Mouse (Mus musculus): ENCODE measurements at regions not wholly inside any gene's neighbourhood (a gene's known extent, or its start where the extent isn't known, plus 50 kb on each side); places are given as distances from the start of the nearest gene placed in this dataset.

GRCm38 (mm10) chr3:41366264-41366663 lies 189.3 kb upstream of the Jade1 start:
- no peak for DNase-seq (ENCODE audit: low spot score in 2 of 2)

DNA sequence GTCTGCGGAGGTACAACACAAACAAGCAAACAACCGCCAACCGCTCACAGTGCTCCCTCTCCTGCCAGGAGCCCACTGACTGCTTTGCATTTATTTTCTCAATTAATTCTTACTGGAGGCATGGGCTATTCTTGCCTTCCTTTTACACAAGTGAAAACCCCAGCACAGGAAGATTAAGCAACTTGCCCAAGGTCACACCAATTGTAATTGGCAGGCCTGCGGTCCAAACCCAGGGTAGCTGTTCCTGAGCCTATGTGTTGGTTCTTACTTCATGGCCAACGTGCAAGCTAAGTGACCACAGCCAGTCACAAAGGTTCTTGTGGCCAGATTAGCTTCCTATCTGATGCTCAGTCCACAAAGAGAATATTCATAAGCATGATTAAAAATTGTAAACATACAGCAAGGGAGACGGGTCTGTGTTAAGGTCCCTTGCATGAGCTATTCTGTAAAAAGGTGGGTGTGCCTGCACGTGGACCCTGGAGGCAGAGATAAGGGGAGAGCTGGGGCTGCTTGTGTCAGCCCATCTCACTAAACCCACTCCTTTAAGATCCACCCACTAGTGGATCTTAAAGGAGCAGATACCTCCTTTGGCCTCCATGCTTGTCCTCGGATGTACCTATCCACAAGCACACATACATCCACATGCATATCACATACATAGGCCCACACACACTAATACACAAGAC lies 190.2 kb upstream of the Jade1 start:
- DNase-seq (ENCODE audit: low spot score in 2 of 2): no peak

DNA sequence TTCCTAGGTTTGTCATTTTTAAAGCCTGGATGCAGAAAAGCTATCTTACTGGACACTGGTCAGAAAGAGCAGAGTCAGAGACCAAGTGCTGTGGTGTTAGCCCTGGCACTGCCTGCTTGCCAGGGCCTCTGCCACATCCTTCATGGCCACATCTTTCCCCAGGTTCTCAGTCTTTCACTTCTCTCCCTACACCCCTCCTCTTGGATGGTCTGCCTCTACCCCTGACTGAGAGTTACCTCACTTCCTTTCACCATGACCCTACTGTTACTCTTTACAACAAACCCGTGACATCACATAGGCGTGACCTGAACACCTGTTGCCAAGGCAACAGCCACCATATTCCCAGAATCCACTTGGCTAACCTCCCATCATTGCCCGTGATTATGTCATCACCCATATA lies 191.6 kb upstream of the Jade1 start:
- no peak for DNase-seq (ENCODE audit: low spot score in 2 of 2)

DNA sequence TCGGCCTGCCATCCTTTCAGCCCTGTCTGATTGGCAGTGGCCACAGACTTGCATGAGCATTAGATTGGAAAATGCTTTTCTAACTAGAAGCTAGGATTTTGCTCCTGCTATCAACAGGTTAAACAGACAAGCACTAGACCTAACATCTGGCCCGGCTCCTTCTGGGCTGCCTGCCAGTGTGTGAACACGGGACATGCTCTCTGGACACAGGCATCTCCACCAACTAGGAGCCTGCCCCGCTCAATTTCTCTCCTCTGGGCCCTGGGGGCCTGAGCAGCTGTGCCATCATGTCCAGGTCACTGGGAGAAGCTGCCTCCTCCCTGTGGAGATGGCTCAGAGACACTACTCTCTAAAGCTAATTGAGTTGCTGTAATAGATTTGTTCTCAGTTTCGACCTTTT lies 195.3 kb upstream of the Jade1 start:
- no peak for DNase-seq (ENCODE audit: low spot score in 2 of 2)

DNA sequence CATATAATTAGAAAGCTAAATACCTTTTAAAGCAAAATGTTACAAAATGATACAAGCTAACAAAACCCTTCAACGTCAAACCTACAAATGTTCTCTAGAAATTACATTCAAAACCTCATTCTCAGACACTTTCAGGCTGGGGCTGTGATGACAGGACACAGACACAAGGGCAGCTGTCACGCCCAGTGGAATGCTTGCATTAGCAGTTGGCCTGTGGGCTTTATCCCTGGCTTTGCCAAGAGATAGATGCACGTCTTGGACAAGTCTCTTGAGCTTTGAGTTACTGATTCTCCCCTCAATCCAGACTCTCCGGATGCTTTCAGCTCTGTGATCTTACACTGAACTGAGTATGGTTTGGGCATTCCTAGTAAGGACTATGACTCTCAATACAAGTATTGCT lies 196.1 kb upstream of the Jade1 start:
- DNase-seq (ENCODE audit: low spot score in 2 of 2): no peak

GRCm38 (mm10) chr3:41353021-41353420 lies 202.5 kb upstream of the Jade1 start:
- no peak for DNase-seq (ENCODE audit: low spot score in 2 of 2)

DNA sequence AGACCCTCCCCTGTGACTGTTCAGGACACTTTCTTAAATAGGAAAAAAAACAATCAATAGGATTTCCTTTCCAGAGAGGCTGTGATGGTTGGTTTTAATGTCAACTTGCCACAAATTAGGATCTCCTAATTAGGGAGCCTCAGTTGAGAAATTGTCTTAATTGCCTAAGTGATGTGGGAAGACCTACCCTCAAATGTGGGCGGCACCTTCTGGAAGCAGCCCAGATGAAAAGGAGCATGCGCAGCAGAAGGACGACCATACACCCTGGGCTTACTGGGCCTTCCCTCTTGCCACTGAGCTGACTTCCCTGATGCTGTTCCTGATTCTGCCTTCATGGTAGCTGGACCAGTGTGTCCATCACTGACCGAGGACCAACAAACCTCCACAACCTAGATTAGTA lies 203.7 kb upstream of the Jade1 start:
- no peak for DNase-seq (ENCODE audit: low spot score in 2 of 2)

DNA sequence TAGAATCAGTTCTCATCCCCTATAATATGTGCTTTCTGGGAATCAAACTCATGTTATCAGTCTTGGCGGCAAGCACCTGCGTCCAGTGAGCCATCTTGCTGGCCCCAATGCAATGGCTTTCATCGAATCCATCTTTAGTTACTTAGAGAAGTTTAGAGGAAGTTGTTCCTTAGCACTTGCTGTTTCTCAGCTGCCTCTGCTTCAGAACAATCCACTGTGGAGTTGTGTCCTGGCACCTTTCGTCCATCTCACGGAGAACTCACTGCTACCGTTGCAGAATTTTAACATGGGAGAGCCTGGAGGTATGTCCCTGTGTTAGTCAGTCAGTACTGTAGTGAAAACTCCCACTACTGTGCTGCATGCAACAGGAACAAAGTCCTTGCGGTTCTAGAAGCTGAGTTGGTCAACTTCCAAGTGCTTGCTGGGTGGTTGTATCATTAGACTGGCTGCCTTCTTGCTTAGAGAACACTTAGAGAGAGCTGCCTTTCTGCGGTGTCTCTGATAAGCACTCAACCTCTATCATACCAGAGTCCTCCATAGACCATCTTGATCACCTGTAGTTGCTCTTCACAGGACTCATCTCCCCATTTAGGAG lies 204.3 kb upstream of the Jade1 start:
- DNase-seq (ENCODE audit: low spot score in 2 of 2): no peak

GRCm38 (mm10) chr3:41350331-41350730 lies 205.2 kb upstream of the Jade1 start:
- no peak for DNase-seq (ENCODE audit: low spot score in 2 of 2)

DNA sequence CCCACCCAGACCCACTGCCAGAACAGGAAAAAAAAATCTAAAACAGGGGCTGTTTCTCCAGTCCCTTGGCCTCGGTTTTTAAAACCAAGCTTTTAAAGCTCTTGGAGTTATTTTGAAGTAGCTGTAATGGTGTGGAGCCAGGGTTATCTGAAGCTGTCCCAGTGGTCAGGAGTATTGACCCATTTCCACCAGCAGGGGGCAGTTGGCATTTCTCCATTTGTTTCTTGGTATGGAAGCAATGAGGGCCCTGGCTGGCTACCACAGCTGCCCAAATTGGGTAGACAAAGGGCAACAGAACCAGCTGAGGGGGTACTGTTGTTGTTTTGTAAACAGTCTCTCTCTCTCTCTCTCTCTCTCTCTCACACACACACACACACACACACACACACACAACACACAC lies 206.7 kb upstream of the Jade1 start:
- DNase-seq (ENCODE audit: low spot score in 2 of 2): peak in 1 of 2 experiments; percentile 18

GRCm38 (mm10) chr3:41346863-41347262 lies 208.7 kb upstream of the Jade1 start:
- no peak for DNase-seq (ENCODE audit: low spot score in 2 of 2)

DNA sequence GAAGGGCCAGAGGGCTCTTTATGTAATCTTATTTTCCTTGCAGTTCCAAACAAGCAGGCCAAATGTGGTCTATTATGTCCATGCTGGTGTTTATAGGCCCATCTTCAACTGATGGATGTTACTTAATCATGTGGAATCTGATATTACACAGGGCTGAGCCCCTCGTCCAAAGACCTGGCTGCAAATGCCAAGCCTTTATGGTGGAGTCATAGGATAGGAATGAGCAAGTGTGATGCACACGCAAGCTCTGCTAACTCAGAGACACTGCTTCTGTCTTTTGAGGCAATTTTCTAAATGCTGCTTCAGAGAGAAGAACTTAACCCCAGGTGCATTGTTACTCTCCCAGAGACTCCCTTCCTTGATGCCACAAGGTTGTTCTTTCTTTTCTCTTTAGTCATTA lies 212.1 kb upstream of the Jade1 start:
- no peak for DNase-seq (ENCODE audit: low spot score in 2 of 2)

DNA sequence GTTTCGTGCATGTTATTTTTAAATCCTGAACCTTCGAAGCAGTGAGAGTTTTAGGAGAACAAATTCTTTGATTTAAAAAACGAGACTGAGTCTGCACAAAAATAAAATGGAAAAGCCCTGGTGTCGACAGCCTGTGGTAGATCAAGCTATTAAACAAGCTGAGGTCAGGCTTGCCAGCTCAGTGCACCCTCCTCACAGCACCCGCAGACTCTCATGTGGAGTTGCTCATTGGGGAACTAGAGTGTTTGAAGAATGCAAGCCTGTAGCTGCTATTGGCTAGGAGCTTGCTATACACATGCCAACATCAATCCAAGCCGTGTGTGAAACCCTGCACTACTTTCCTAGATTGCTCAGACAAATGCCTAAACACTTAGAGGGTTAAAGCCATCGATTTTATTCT lies 223.1 kb upstream of the Jade1 start:
- DNase-seq (ENCODE audit: low spot score in 2 of 2): no peak

- DNase-seq (ENCODE audit: low spot score in 2 of 2): no peak
These were observed 225.2 kb upstream of the Jade1 start for GRCm38 (mm10) chr3:41330356-41330755.

- DNase-seq (ENCODE audit: low spot score in 2 of 2): no peak
These were observed 226.7 kb upstream of the Jade1 start for GRCm38 (mm10) chr3:41328828-41329227.

DNA sequence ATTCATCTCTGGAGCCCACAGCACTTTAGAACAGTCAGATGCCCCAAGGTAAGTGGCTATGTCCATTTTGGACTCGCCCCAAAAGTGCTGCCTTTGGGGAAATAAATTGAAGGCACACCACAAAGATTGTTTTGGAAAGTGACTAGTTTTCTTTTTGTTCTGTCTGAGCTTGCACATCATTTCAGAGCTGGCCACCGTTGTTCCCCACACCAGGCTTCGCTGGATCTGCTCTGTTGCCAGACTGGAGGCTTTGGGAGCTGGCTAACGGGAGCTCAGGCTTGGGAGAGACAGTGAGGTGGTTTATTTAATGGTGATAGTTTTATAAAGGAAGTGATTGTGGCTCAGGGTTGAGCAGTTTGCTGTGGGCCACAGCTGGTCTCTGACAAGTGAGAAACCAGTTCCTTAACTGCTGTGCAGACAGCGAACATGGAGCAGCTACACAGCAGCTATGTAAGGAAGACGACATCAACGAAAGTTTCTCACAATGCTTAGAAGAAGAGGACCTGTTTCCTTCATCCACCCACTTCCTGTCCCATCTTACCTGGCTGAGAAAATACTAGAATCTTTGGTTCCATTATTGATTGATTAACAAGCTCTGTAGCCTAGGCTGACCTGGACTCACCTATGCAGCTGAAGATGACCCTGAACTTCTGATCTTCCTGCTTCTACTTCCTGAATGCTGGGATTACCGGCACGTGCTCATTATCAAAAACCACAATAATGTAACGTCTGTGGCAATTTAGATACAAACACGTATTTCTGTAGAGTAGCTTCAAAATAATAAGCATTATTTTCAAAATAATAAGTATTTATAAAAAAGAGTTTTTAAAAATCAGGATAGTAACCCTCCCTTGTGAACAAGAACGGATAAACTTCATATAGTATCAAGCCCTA lies 229.1 kb upstream of the Jade1 start:
- no peak for DNase-seq (ENCODE audit: low spot score in 2 of 2)

- DNase-seq (ENCODE audit: low spot score in 2 of 2): no peak
These were observed 233.7 kb upstream of the Jade1 start for GRCm38 (mm10) chr3:41321808-41322207.

- DNase-seq (ENCODE audit: low spot score in 2 of 2): no peak
These were observed 236.2 kb upstream of the Jade1 start for GRCm38 (mm10) chr3:41319214-41319856.

DNA sequence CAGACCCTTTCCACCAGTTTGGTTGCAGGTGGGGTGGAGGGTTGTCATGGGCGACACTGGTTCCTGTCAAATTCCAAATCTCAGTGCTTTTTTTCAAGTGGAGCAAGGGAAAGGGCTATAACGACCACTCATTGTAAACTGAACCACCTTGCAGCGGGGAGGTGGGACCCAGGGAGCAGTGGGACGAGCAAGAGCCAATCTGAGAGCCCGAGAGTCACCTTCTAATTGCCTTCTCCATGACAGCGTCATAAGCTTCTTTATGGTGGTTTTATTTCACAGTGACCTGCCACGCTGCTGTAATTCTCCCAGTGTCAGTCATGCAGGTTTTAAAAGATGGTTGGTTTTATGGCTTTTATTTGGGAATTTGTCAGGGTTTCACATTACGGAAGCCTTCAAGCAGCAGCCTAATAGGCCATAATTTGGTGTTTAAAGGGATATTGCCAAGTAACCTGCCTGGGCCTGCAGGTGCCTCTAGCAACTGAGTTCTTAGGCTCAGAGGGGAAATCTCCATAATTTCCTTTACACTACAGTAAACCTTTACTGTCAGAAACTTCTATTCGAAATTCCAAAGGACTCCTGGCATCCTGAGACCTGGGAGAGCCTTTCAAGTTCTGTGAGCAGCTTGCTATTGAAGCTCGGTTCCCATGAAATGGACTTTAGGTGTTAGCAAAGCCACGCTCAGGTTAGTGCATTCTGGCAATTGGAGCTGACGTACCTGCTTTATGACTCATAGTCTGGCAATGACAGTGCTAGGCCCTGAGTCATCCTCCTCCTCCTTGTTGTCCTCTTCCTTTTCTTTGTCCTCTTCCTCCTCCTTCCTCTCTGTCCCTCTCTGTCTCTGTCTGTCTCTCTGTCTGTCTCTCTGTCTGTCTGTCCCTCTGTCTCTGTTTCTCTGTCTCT lies 235.6 kb upstream of the Pgrmc2 start:
- no peak for DNase-seq (ENCODE audit: low spot score in 2 of 2)

DNA sequence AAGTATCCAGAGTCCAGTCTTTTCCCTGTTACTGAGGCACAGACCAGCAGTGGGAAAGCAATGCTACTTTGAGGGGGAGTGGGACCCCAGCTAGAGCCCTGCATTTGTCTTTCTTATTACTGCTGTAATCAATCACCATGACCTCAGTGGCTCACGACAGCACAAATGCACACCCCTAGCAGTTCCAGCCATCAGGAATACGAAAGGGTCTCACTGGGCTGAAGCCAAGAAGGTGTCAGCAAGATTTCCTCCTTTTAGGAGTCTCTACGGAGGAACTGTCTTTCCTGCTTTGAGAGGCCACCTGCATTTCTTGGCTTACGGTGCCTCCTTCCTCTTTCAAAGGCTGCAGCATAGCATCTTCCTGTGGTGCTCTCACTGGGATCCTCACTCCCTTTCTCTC lies 234.3 kb upstream of the Pgrmc2 start:
- no peak for DNase-seq (ENCODE audit: low spot score in 2 of 2)

DNA sequence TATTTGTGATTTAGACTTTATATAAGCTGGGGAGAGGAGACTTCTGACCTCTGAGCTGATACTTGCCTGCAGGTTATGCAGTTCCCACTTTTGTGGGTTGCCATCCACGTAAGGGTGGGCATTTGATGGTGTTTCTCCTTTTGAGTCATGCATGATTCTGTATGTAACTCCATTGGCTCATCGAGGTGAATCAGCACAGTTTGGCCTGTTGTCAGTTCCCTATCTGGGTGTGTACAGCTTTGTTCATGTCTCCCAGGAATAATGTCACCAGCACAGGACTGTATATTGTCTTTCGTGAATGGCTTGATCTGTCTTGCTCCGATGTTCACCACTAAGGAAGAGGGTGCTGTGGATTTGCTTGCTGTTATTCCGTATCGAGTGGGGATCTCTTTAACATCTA lies 229.6 kb upstream of the Pgrmc2 start:
- DNase-seq (ENCODE audit: low spot score in 2 of 2): no peak

Measured in adrenal gland, postnatal 4 days (tissue).